Mouse (Mus musculus) hindbrain, postnatal 0 days (tissue): Measurements from ENCODE around the gene Gm20388. TPM values are rescaled to one million over a fixed set of nuclear protein-coding genes. Genes with fewer than 3 reads are reported as not detected.
"Not testable (repeated sequence)": the region's sequence is repeated elsewhere in the genome, so short reads cannot be mapped to it uniquely, and the experiment has no call there.

ENCODE experiments used
- ATAC-seq: fragments of 200-750 bp; cut with Nextera tagmentation; 2 replicates; pipeline ENCODE4 v1.8.0; 2017; ENCODE audit warnings: mild to moderate bottlenecking, moderate TSS enrichment, moderate library complexity
- DNase-seq: peaks from one replicate; pipeline ENCODE4 v3.0.0-alpha.2; 2015; ENCODE audit warnings: low spot score
- H3K27ac ChIP-seq: fragments of 300-500 bp; sonication (generic); 2 replicates; pipeline ENCODE4 v1.5.1; 2014; ENCODE audit warnings: mild to moderate bottlenecking
- H3K27me3 ChIP-seq: fragments of 300-500 bp; sonication (generic); 2 replicates; pipeline ENCODE4 v1.6.1; 2014; ENCODE audit warnings: low read length, mixed read lengths; ENCODE audit not compliant: insufficient read depth
- H3K36me3 ChIP-seq: fragments of 300-500 bp; sonication (generic); 2 replicates; pipeline ENCODE4 v1.6.1; 2014; ENCODE audit warnings: low read length, mixed read lengths; ENCODE audit not compliant: insufficient read depth
- H3K4me1 ChIP-seq: fragments of 300-500 bp; sonication (generic); 2 replicates; pipeline ENCODE4 v1.6.1; 2014; ENCODE audit warnings: antibody characterized with exemption, low read length, mixed read lengths; ENCODE audit not compliant: insufficient read depth
- H3K4me2 ChIP-seq: fragments of 300-500 bp; sonication (generic); 2 replicates; pipeline ENCODE4 v1.6.1; 2014; ENCODE audit warnings: low read depth, mild to moderate bottlenecking, low read length, moderate library complexity, mixed read lengths
- H3K4me3 ChIP-seq: fragments of 300-500 bp; sonication (generic); 2 replicates; pipeline ENCODE4 v1.5.1; 2014; ENCODE audit warnings: low read length
- H3K9ac ChIP-seq: fragments of 300-500 bp; sonication (generic); replicated peaks from 2 replicates; pipeline ENCODE4 v1.6.1; 2014; ENCODE audit warnings: mild to moderate bottlenecking, low read length, moderate library complexity, mixed read lengths
- H3K9me3 ChIP-seq: fragments of 300-500 bp; sonication (generic); 2 replicates; pipeline ENCODE4 v1.6.1; 2016; ENCODE audit warnings: low read length, mixed read lengths
- CTCF ChIP-seq: IDR thresholded peaks from 2 replicates; pipeline ENCODE4 v1.5.1; 2016; ENCODE audit warnings: antibody characterized with exemption, control low read depth, low read depth
- WGBS: fragments of 180-500 bp; shearing (Covaris S2); extraction: QIAGEN DNeasy Blood & Tissue Kit; methylation state at CpG from one replicate; pipeline ENCODE4 v1.1.7; 2014; 5-methylcytosine and 5-hydroxymethylcytosine counted together
- polyA plus RNA-seq: library from polyadenylated mRNA; unstranded; fragments of >200 nt; fragmentation: Nextera tagmentation; extraction: Ambion mirVana; gene quantifications from 2 replicates; pipeline ENCODE4 v1.2.1, GENCODE M21; 2015
- total RNA-seq: library from RNA; depleted of rRNA; stranded (reverse); fragments of >200 nt; gene quantifications from 2 replicates; pipeline ENCODE4 v1.2.3, GENCODE M21; 2014

Gene Gm20388
- total and polyA plus RNA-seq, 2 experiments from 2014 or later = 71.3 TPM; not detected in 1

- Histone ChIP-seq H3K4me2 (peak overlapping the region; percentile 63), H3K36me3 (no peaks in the 10 kb centered on the region), H3K4me1 (peaks cover 15% of the 10 kb centered on the region), H3K27ac (peak overlapping the region; percentile 97), H3K27me3 (no peaks in the 10 kb centered on the region), H3K4me3 (peak overlapping the region; percentile 72), H3K9me3 (no peaks in the 10 kb centered on the region), H3K9ac (peak overlapping the region; percentile 94)
- no peak for TF ChIP-seq CTCF
- DNase-seq = peak; percentile 36
- 1% methylated on average over 51 of the region's 60 CpGs for WGBS
- no peak for ATAC-seq
Observed at GRCm38 (mm10) chr8:123041774-123042105, 3131.1 kb downstream of the Gm20388 start.

GRCm38 (mm10) chr8:123042158-123042973 is 3131.7 kb downstream of the Gm20388 start, which contains the start of gene Ankrd11:
Gene Ankrd11, minus strand, starts transcription at chr8:123042277.
- peaks cover 15% of the 10 kb centered on the region for H3K4me1 ChIP-seq
- peak within 1 kb of the TSS; percentile 99 for H3K27ac ChIP-seq
- H3K27me3 ChIP-seq = no peaks in the 10 kb centered on the region
- no peaks in the 10 kb centered on the region for H3K9me3 ChIP-seq
- no peaks in the 10 kb centered on the region for H3K36me3 ChIP-seq
- ATAC-seq = peak; percentile 99
- H3K4me3 ChIP-seq = peak within 1 kb of the TSS; percentile 72
- peak within 1 kb of the TSS; percentile 94 for H3K9ac ChIP-seq
- under 1% methylated on average over 85 of the region's 91 CpGs for WGBS
- peak; percentile 54 for TF ChIP-seq CTCF
- peak; percentile 100 for DNase-seq
- H3K4me2 ChIP-seq = peak within 1 kb of the TSS; percentile 86

DNA sequence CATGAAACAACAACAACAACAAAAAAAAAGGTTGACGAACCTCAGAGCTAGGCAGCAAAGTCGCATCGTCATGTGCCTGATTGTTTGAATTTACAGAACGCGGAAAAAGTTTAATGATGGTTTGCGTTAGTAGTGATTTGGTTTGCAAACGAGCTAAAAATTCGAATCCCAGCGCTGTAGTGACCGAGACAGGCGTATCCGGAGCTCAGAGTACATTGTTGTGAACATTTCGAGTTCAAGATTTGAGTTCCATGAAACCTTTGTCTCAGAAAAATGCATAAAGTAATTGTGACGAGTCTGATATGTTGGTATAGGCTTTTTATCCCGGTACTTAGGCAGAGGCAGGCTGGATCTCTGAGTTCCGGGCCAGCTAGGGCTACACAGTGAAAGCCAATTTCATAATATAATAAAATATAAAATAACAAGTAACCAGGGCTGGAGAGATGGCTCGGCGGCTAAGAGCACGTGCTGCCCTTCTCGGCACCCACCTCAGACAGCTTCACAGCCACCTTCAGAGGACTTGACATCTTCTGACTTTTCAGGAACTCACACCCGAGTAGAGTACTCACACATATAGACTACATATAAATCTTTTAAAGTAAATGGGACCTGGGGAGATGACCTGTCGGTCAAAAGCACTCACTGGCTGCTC is 3132.5 kb downstream of the Gm20388 start:
- DNase-seq = no peak
- no peak for ATAC-seq
- Histone ChIP-seq H3K9me3 (no peaks in the 10 kb centered on the region), H3K4me1 (peaks cover 15% of the 10 kb centered on the region), H3K27ac (peak overlapping the region; percentile 99), H3K27me3 (no peaks in the 10 kb centered on the region), H3K9ac (peak overlapping the region; percentile 94), H3K4me3 (peak overlapping the region; percentile 72), H3K36me3 (no peaks in the 10 kb centered on the region), H3K4me2 (peak overlapping the region; percentile 86)
- 27% methylated on average over 22 of the region's 22 CpGs for WGBS
- no peak for TF ChIP-seq CTCF

DNA sequence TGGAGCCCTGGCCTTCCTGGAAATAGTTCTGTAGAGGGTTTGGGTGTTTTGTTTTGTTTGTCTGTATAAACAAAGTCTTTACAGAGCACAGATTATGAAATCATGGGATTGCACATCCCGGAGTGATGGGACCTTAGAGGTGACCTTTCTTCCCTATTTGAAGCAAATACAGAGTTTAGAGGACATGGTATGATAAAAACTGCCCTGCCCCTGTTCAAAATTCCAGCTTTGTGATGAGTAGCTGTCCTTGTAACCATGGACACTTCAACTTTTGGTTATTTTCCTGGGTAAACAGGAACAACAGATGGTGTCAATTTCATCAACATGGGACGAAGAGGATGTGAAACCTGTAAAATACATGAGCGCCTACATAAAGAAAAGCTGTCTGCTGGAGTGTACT is 3133.3 kb downstream of the Gm20388 start:
- Histone ChIP-seq H3K27me3 (no peaks in the 10 kb centered on the region), H3K4me1 (peaks cover 15% of the 10 kb centered on the region), H3K36me3 (no peaks in the 10 kb centered on the region), H3K4me2 (no peak overlapping the region; the same call in 1 of the 2 replicates), H3K9ac (no peak overlapping the region), H3K9me3 (no peaks in the 10 kb centered on the region), H3K4me3 (no peak overlapping the region), H3K27ac (no peak overlapping the region)
- ATAC-seq (no peak), DNase-seq (no peak)
- TF ChIP-seq CTCF = no peak
- WGBS = 81% methylated on average over 3 of the region's 3 CpGs

DNA sequence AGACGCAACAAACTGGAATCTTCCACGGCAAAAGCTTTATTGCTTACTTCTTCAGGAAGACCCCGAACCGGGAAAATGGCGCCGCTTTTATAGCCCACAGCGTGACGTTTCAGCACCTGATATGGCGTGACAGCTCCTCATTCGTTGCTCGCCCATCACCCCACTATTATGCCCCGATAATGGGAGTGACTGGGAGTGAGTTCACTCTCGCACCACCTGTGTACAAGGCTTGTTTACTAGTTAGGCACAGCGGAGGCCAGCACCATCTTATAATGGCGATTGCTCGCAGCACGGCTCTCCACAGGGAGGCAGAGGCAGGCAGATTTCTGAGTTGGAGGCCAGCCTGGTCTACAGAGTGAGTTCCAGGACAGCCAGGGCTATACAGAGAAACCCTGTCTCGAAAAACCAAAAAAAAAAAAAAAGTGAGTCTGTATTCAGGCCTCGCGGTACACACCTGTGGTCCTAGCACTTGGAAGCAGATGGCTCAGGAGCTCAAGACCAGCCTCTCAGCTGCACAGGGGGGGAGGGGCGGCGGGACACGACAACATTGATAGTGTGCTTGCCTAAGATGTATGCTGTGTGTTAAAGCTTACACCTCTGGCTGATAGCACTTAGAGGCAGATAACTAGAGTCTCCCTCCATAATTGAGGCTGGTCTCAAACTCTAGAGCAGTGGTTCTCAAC is 3134.2 kb downstream of the Gm20388 start:
- H3K27me3 ChIP-seq, H3K9ac ChIP-seq, H3K9me3 ChIP-seq, DNase-seq, ATAC-seq, H3K27ac ChIP-seq, H3K4me2 ChIP-seq, H3K36me3 ChIP-seq, H3K4me1 ChIP-seq, H3K4me3 ChIP-seq: not testable (repeated sequence)
- 94% methylated on average over 23 of the region's 23 CpGs for WGBS

- no peak for ATAC-seq
- WGBS = 80% methylated on average over 4 of the region's 4 CpGs
- H3K4me2 ChIP-seq = no peak overlapping the region
Observed at GRCm38 (mm10) chr8:123046706-123047105, 3136.1 kb downstream of the Gm20388 start.

More at GRCm38 (mm10) chr8:123046706-123047105, 3136.1 kb downstream of the Gm20388 start:
- Histone ChIP-seq H3K9me3 (no peaks in the 10 kb centered on the region), H3K4me1 (no peaks in the 10 kb centered on the region), H3K4me3 (no peak overlapping the region), H3K36me3 (no peaks in the 10 kb centered on the region), H3K9ac (no peak overlapping the region), H3K27me3 (no peaks in the 10 kb centered on the region), H3K27ac (no peak overlapping the region)
- no peak for TF ChIP-seq CTCF
- DNase-seq = no peak
